Mouse (Mus musculus): Measurements from ENCODE around the gene Ankrd13d.

The Ankrd13d gene

DNA sequence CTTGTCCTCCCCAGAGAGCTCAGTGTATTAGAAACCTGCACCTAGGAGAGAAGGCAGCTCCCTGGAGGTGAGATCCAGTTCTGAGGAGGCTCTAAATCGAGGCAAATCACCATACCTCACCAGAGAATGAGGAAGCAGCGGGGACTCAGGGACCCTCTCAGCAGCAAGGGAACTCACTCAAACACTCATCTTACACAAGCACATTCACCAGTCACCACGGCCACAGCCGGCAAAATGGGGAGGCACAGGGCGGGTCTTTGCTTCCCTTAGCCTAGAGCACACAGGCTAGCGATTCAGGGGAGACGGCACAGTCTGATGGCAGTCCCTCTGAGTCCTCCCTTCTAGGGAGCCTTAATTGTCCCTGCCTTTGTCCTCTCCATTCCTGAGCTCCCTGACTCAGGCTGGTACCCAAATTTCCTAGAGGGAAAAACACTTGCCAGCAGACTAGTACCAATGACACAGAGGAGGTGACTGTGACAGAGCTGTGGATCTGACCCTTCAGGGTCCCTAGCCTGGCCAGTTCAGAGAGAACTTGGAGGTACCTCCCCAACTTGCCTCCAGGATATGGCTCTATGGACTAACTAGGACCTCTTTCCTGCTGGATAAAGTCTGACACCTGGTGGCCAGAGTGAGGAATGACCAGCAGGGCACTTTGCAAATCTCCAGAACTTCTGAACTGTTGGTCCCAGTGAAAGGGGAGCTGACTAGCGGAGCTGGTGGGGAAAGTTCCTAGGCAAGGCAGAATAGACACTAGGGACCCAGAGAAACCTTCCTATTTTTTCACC lies 54.9 kb downstream of the Ankrd13d start:
- in situ Hi-C loops (cut with MboI), result no loop called here

DNA sequence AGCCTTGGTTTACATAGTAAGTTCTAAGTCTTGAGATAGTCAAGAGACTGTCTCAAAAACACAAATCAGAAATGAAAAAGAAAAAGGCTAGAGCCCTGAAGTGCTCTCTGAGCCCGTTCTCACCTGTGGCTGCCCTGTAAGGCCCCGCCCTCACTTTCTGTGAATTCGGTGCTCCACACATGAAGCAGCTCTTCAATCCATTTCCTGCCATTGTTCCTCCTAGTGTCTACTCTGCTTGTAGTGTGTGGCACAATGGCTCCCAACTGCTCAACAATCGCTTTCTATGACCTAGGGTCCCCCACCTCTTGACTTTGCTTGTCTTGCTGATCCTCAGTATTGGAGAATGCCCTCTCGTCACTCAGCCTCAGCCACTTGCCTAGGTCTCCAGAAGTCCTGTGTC lies 55.5 kb downstream of the Ankrd13d start:
- in situ Hi-C loops (cut with MboI), result no loop called here

GRCm38 (mm10) chr19:4226779-4227178 lies 56.2 kb downstream of the Ankrd13d start:
- in situ Hi-C loops (cut with MboI), result no loop called here

GRCm38 (mm10) chr19:4222165-4222564 lies 60.8 kb downstream of the Ankrd13d start:
- in situ Hi-C loops (cut with MboI), result no loop called here

- in situ Hi-C loops (cut with MboI), result no loop called here
These were observed 61.8 kb downstream of the Ankrd13d start for GRCm38 (mm10) chr19:4220957-4221743.

DNA sequence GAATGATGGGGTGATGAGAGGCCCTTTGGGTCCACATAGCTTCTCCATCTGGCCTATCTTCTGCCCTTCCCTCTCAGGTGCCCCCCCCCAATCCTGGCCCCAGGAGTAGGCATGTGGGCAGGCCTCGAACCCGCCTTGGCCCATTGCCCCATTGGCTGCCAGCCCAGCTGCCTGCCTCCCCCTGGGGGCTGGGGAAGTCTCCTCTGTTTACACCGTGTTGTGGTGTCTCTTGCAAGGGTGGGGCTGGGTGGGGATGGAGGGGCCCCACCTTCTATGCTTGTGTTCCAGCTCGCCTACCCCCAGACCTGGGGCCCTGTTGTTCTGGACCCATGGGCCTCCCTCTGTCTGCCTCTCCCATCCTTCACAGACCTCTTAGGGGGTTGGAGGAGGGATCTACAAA lies 62.5 kb downstream of the Ankrd13d start:
- in situ Hi-C loops (cut with MboI), result no loop called here
